Mouse (Mus musculus): ENCODE results near the gene Hoxd13.

Hoxd13 gene

GRCm38 (mm10) chr2:74667842-74668357 is at the start of gene Hoxd13:
Gene Hoxd13, plus strand, starts transcription at chr2:74668310.
- DNase-seq = no peak

GRCm38 (mm10) chr2:74619676-74620246 is 48.3 kb upstream of the Hoxd13 start:
- DNase-seq = no peak

- no peak for DNase-seq
Observed at GRCm38 (mm10) chr2:74620368-74620767, 47.7 kb upstream of the Hoxd13 start.

- no peak for DNase-seq
Observed at GRCm38 (mm10) chr2:74635412-74635811, 32.7 kb upstream of the Hoxd13 start.

- DNase-seq = no peak
Observed at GRCm38 (mm10) chr2:74642431-74642830, 25.7 kb upstream of the Hoxd13 start.

GRCm38 (mm10) chr2:74645631-74646030 is 22.5 kb upstream of the Hoxd13 start:
- no peak for DNase-seq

- no peak for DNase-seq
Observed at GRCm38 (mm10) chr2:74647082-74647864, 20.8 kb upstream of the Hoxd13 start.

GRCm38 (mm10) chr2:74652996-74653340 is 15.1 kb upstream of the Hoxd13 start:
- DNase-seq = no peak

GRCm38 (mm10) chr2:74653781-74654535 is 14.2 kb upstream of the Hoxd13 start:
- DNase-seq = no peak

GRCm38 (mm10) chr2:74654743-74655419 is 13.2 kb upstream of the Hoxd13 start:
- DNase-seq = no peak

GRCm38 (mm10) chr2:74655420-74655781 is 12.7 kb upstream of the Hoxd13 start:
- DNase-seq = no peak

GRCm38 (mm10) chr2:74655821-74656631 is 12.1 kb upstream of the Hoxd13 start:
- DNase-seq = no peak

- DNase-seq = no peak
Observed at GRCm38 (mm10) chr2:74656632-74657021, 11.5 kb upstream of the Hoxd13 start.

- DNase-seq = no peak
Observed at GRCm38 (mm10) chr2:74657251-74658023, 10.7 kb upstream of the Hoxd13 start.

- no peak for DNase-seq
Observed at GRCm38 (mm10) chr2:74658024-74658666, 10.0 kb upstream of the Hoxd13 start.

- DNase-seq = no peak
Observed at GRCm38 (mm10) chr2:74658667-74659371, 9.3 kb upstream of the Hoxd13 start.

GRCm38 (mm10) chr2:74659507-74660005 is 8.6 kb upstream of the Hoxd13 start, which contains the start of gene Evx2:
Gene Evx2, minus strand, starts transcription at chr2:74659557.
- no peak for DNase-seq

- no peak for DNase-seq
Observed at GRCm38 (mm10) chr2:74660421-74661375, 7.4 kb upstream of the Hoxd13 start.

GRCm38 (mm10) chr2:74661685-74662084 is 6.4 kb upstream of the Hoxd13 start:
- DNase-seq = no peak
